Mouse (Mus musculus): ENCODE measurements around the gene Psmg3.

GRCm38 (mm10) chr5:139792966-139793337 lies 33.7 kb downstream of the Psmg3 start:
- TF ChIP-seq CTCF (IDR thresholded peaks at IDR 0.05; ENCODE audit: insufficient read depth, low read length) (no peak), POLR2A (IDR thresholded peaks at IDR 0.05; ENCODE audit: borderline replicate concordance, extremely low read depth, low read depth, low read length) (no peak)

Measured in lung, adult 2 months (tissue).